Mouse (Mus musculus) adrenal gland, postnatal 25 days (tissue): Measurements from ENCODE around the gene Olfr1189. TPM values are rescaled to one million over a fixed set of nuclear protein-coding genes. Genes with fewer than 3 reads are reported as not detected.
"Not testable (repeated sequence)": the region's sequence is repeated elsewhere in the genome, so short reads cannot be mapped to it uniquely, and the experiment has no call there.

Experiments
- DNase-seq: peaks from one replicate; pipeline ENCODE4 v3.0.0; 2021; ENCODE audit warnings: mixed read lengths
- long read RNA-seq: library from polyadenylated mRNA; stranded (forward); transcript quantifications from one replicate; pipeline ENCODE4 v2.0.0, GENCODE M21; 2021
- total RNA-seq: library from RNA; stranded (reverse); gene quantifications from 2 replicates; pipeline ENCODE4 v1.2.3, GENCODE M21; 2021

Olfr1189 gene
- total RNA-seq = not detected in 2 replicates
- long read RNA-seq = 0 reads

DNA sequence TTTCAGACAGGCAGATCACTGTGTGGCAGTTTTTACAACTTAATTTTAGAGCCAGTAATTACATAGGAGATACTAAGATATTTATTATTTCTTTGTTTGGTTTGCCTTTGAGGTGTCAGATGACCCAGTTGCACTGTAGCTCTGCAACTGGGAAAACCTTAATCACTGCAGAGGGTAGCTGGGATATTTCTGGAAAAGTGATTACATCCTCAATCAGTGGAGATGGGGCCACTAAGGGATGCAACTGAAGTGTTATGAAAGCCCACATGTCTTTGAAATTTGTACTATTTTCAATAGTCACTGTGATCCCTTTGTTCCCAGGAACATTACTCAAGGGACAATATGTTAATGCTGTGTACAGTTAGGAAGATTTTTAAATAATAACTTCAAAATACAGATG is at the start of gene Olfr1189:
Olfr1189 (plus strand) TSS at position 301 of the 400 bp plus-strand sequence.
- no peak for DNase-seq

DNA sequence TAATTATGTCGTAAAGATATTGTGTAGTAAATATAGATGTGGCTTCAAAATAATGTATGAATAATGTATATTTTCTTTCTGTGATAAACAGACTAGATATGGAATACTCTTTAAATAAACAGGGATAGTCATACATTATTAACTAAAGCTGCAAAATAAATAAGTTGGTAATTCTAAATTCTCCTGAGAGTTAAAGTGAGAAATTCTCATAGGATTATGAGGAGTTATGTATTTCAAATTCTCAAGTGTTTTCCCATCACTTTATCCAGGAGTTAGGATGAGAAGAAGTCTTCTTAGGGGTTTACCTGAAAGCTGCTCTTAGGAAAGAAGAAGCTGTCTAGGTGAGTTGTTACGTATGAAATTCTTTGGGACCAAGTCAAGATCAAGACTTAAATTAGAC is 29.6 kb upstream of the Olfr1189 start, which contains the start of gene Olfr1188:
Olfr1188 (plus strand) TSS at position 301 of the 400 bp plus-strand sequence.
- no peak for DNase-seq

DNA sequence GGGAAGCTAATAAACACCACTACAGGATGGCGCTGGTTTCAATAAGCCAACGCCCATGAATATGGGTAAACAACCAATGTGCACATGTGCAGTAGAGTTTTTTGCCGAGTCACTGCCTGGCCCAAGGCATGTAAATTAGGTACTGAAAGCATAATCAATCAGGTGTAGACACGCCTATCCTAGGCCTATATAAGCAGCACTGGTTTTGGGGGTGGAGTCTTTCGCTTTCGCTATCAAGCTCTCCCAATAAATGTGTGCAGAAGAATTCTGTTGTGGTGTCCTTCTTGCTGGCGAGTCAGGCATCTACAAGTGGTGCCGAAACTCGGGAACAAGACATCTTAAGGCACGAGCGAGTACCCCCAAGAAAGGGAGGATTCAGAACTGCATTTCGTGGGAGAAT is 13.6 kb upstream of the Olfr1189 start:
- DNase-seq = not testable (repeated sequence)

DNA sequence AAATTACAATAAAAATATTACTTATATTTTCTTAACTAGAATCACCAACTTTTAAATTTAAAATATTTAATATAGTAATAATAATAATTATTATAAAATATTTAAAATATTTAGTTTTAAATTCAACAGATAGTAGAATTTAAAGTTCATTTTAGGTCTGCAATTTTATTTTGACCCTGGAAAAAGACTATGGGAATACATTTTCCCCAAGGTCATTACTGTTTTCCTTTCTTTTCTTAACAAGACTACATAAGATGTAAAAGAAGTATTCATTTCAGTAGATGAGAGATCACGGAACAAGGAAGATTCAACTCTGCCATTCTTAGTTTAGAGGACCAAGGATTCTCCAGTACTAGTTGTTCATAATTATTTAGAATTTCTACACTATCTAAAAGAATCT is 54.0 kb downstream of the Olfr1189 start, which contains the start of gene Olfr1191-ps1:
Olfr1191-ps1 (plus strand) TSS at position 301 of the 400 bp plus-strand sequence.
- DNase-seq = not testable (repeated sequence)

Other genes with a start within 250 kb of the Olfr1189 start
- not detected in 2 replicates for gene Olfr1176, start 249.7 kb upstream of the Olfr1189 start, total RNA-seq
- not detected in 2 replicates for gene Olfr1177-ps, start 240.0 kb upstream of the Olfr1189 start, total RNA-seq
- not detected in 2 replicates for gene Olfr1178, start 199.4 kb upstream of the Olfr1189 start, total RNA-seq
- not detected in 2 replicates for gene Olfr1179, start 180.0 kb upstream of the Olfr1189 start, total RNA-seq
- gene Olfr1180, start 167.3 kb upstream of the Olfr1189 start, total RNA-seq = not detected in 2 replicates
- not detected in 2 replicates for gene Olfr1181, start 160.3 kb upstream of the Olfr1189 start, total RNA-seq
- not detected in 2 replicates for gene Gm13757, start 137.3 kb upstream of the Olfr1189 start, total RNA-seq
- not detected in 2 replicates for gene Olfr1183, start 131.6 kb upstream of the Olfr1189 start, total RNA-seq
- not detected in 2 replicates for gene Olfr1184, start 102.9 kb upstream of the Olfr1189 start, total RNA-seq
- not detected in 2 replicates for gene Olfr1185-ps1, start 93.1 kb upstream of the Olfr1189 start, total RNA-seq
- gene Olfr1186, start 67.9 kb upstream of the Olfr1189 start, total RNA-seq = not detected in 2 replicates
- gene Olfr1188, start 29.5 kb upstream of the Olfr1189 start, total RNA-seq = not detected in 2 replicates
- not detected in 2 replicates for gene Olfr1191-ps1, start 54.1 kb downstream of the Olfr1189 start, total RNA-seq
- not detected in 2 replicates for gene Olfr1192-ps1, start 62.1 kb downstream of the Olfr1189 start, total RNA-seq
- not detected in 2 replicates for gene Olfr1193, start 89.2 kb downstream of the Olfr1189 start, total RNA-seq
- not detected in 2 replicates for gene Olfr1195, start 102.7 kb downstream of the Olfr1189 start, total RNA-seq
- not detected in 2 replicates for gene Olfr1196, start 118.1 kb downstream of the Olfr1189 start, total RNA-seq
- not detected in 2 replicates for gene Olfr1197, start 145.9 kb downstream of the Olfr1189 start, total RNA-seq
- gene Olfr1198, start 164.9 kb downstream of the Olfr1189 start, total RNA-seq = not detected in 2 replicates
- not detected in 2 replicates for gene Olfr1199, start 174.0 kb downstream of the Olfr1189 start, total RNA-seq
- gene Olfr1200, start 184.0 kb downstream of the Olfr1189 start, total RNA-seq = not detected in 2 replicates
- gene Olfr1201, start 206.6 kb downstream of the Olfr1189 start, total RNA-seq = not detected in 2 replicates
- gene Olfr1202, start 228.0 kb downstream of the Olfr1189 start, total RNA-seq = not detected in 2 replicates
- not detected in 2 replicates for gene Olfr1205, start 243.3 kb downstream of the Olfr1189 start, total RNA-seq